ENCODE assay signal across 8 mouse cellular contexts in the genomic region with DNA sequence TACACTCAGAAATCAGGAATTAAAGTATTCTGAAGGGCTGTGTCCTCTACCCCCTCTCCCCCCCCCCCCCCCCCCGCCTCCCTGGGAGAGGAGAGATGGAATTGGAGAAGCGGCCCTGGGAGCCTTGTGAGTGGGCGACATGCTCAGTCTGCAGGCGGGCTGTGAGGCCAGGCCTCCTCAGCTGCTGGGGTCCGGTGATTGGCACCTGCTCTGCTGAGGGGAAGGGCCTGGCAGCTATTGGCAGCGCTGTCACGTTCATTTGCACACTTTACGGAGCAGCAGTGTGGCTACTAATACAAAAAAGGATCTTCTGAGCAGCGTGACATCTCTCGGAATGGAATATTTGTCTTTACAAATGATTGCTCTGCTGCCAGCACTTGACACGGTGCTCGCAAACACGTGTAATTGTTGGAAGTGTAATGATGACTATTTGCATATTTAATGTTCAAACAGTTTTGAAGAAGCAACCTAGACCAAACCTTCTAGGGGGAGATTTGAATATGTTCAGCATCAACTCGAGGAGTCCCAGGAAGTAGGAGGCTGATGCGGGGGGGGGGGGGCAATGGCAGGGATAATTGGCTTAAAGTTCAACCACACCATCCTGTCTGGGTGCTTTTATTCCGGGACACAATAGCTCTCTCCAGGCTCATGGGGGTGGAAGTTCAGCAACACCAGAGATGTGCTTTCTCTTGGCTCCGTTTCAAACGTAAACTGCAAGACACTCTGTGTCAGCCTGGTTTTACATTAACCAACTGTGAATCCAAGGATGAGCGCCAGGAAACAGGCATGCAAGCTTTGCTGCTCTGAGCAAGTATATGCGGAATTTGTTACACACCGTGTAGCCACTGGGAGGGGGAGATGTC.
DNase-seq lines count a peak whose midpoint lies in the region; ATAC-seq lines count a peak whose summit lies in the region.

No protein-coding gene starts in this region.

- no peaks in the 10 kb centered on the region for H3K36me3 ChIP-seq in lung, embryonic 15.5 days
- no peaks in the 10 kb centered on the region for H3K36me3 ChIP-seq in neural tube, embryonic 12.5 days

- DNase-seq in lung, postnatal 25 days (ENCODE audit: low spot score), result no peak
- DNase-seq in frontal cortex, postnatal 36 days (ENCODE audit: low spot score in 2 of 2), result peak; percentile 19 to 50
- peak; percentile 37 to 65 for DNase-seq in kidney, postnatal 4 days
- no peak for DNase-seq in thymus, postnatal 10 days (ENCODE audit: low spot score in 2 of 2)
- no peak for DNase-seq in adipocyte (ENCODE audit: low spot score)
- DNase-seq in heart, postnatal 14 days, result no peak

- intact Hi-C loops in heart, postnatal 14 days (cut with DNase I), result loop anchor here (10.0 kb wide), 1 partner anchor 1537 kb away; a partner anchor contains a TSS

- no peak overlapping the region for H3K4me3 ChIP-seq in lung, embryonic 15.5 days
- no peak overlapping the region for H3K4me3 ChIP-seq in neural tube, embryonic 12.5 days

- H3K4me1 ChIP-seq in lung, embryonic 15.5 days, result peaks cover 24% of the 10 kb centered on the region
- H3K4me1 ChIP-seq in neural tube, embryonic 12.5 days, result peaks cover 22% of the 10 kb centered on the region

- peak; percentile 63; the same call in 1 of the 2 replicates for ATAC-seq in lung, embryonic 15.5 days (ENCODE audit: borderline replicate concordance, extremely low read depth, low FRiP score, low TSS enrichment)
- peak; percentile 85 for ATAC-seq in neural tube, embryonic 12.5 days (ENCODE audit: low FRiP score, low read depth)

- WGBS in lung, embryonic 15.5 days, result 29% methylated on average over 21 of the region's 21 CpGs
- 19% methylated on average over 21 of the region's 21 CpGs for WGBS in neural tube, embryonic 12.5 days

- no peaks in the 10 kb centered on the region for H3K9me3 ChIP-seq in lung, embryonic 15.5 days
- H3K9me3 ChIP-seq in neural tube, embryonic 12.5 days, result no peaks in the 10 kb centered on the region

- H3K27ac ChIP-seq in lung, embryonic 15.5 days, result no peak overlapping the region
- peak overlapping the region; percentile 62; the same call in 1 of the 2 replicates for H3K27ac ChIP-seq in neural tube, embryonic 12.5 days

- no peak overlapping the region for H3K4me2 ChIP-seq in lung, embryonic 15.5 days
- peak overlapping the region; percentile 38 for H3K4me2 ChIP-seq in neural tube, embryonic 12.5 days (replicated peaks)

- no peaks in the 10 kb centered on the region for H3K27me3 ChIP-seq in lung, embryonic 15.5 days
- H3K27me3 ChIP-seq in neural tube, embryonic 12.5 days (replicated peaks), result no peaks in the 10 kb centered on the region

- no peak overlapping the region for H3K9ac ChIP-seq in lung, embryonic 15.5 days
- no peak overlapping the region for H3K9ac ChIP-seq in neural tube, embryonic 12.5 days

Comparison
In these comparisons a context has a peak if more than half of its experiments do, and no peak if none do; other contexts are left out.
1. DNase-seq: peak in frontal cortex, postnatal 36 days (2 of 2) and kidney, postnatal 4 days (2 of 2); none in lung, postnatal 25 days (single experiment), thymus, postnatal 10 days (0 of 2), adipocyte (single experiment) and heart, postnatal 14 days (0 of 2).